Mouse (Mus musculus): ENCODE measurements around the gene Scn5a. TPM values are rescaled to one million over a fixed set of nuclear protein-coding genes. Genes with fewer than 3 reads are reported as not detected.

Scn5a gene
- polyA plus RNA-seq, 1 experiment from 2014 or later, result 1.5 TPM

DNA sequence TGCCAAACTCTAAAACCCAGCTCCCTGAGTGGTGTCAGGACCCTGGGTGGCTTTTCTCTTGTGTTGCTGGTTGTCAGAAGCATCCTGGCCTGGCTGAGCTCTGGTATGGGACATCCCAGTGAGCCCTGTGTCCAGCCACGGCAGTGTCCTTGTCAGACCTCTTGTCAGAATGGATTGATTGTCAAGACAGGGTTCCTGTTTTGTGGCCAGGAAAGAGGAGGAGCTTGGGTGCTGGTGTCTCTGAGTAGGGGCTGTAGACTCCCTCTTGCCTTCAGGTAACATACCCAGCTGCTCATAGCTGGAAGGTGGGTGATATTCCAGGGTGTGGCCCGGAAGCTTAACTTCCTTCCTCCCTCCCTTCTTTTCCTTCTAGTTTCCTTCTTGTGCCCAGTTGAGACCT lies 143.0 kb downstream of the Scn5a start:
- H3K27ac ChIP-seq (replicated peaks), result no peak overlapping the region
- 87% methylated on average over 2 of the region's 2 CpGs for WGBS
- no peaks in the 10 kb centered on the region for H3K9me3 ChIP-seq
- peaks cover 98% of the 10 kb centered on the region for H3K36me3 ChIP-seq (replicated peaks)
- H3K4me1 ChIP-seq, result no peaks in the 10 kb centered on the region
- H3K27me3 ChIP-seq (replicated peaks; ENCODE audit: low read depth, poor library complexity, severe bottlenecking), result no peaks in the 10 kb centered on the region
- DNase-seq (ENCODE audit: low spot score), result no peak
- H3K4me3 ChIP-seq, result no peak overlapping the region

Other genes starting within 250 kb of the Scn5a start
- gene Acaa1a, start 239.3 kb downstream of the Scn5a start, polyA plus RNA-seq (2016; fragmentation: Nextera tagmentation; extraction: Ambion mirVana), result 75.2 and 76.8 TPM in 2 replicates
- 8.3 and 9.9 TPM in 2 replicates for gene Myd88, start 237.6 kb downstream of the Scn5a start, polyA plus RNA-seq (2016; fragmentation: Nextera tagmentation; extraction: Ambion mirVana)
- gene Xylb, start 221.6 kb downstream of the Scn5a start, polyA plus RNA-seq (2016; fragmentation: Nextera tagmentation; extraction: Ambion mirVana), result 9.3 and 9.8 TPM in 2 replicates
- gene Slc22a14, start 213.5 kb downstream of the Scn5a start, polyA plus RNA-seq (2016; fragmentation: Nextera tagmentation; extraction: Ambion mirVana), result not detected in 2 replicates
- gene Acvr2b, start 176.9 kb downstream of the Scn5a start, polyA plus RNA-seq (2016; fragmentation: Nextera tagmentation; extraction: Ambion mirVana), result 78.6 and 85.6 TPM in 2 replicates
- gene Exog, start 134.1 kb downstream of the Scn5a start, polyA plus RNA-seq (2016; fragmentation: Nextera tagmentation; extraction: Ambion mirVana), result 44.2 and 45.3 TPM in 2 replicates
- gene Scn10a, start 140.3 kb upstream of the Scn5a start, polyA plus RNA-seq (2016; fragmentation: Nextera tagmentation; extraction: Ambion mirVana), result 0.13 and 0.44 TPM in 2 replicates
- 0.13 and 0.14 TPM in 2 replicates for gene Scn11a, start 246.4 kb upstream of the Scn5a start, polyA plus RNA-seq (2016; fragmentation: Nextera tagmentation; extraction: Ambion mirVana)